Mouse (Mus musculus): ENCODE results near the gene Elp4.

Elp4 gene

GRCm38 (mm10) chr2:105805210-105805609, 99.2 kb downstream of the Elp4 start:
- no peak for DNase-seq (ENCODE audit: low read depth)

- DNase-seq (ENCODE audit: low read depth) = no peak
These were observed 99.9 kb downstream of the Elp4 start for GRCm38 (mm10) chr2:105804506-105804905.

GRCm38 (mm10) chr2:105803427-105803826, 100.9 kb downstream of the Elp4 start:
- no peak for DNase-seq (ENCODE audit: low read depth)

- DNase-seq (ENCODE audit: low read depth) = no peak
These were observed 101.5 kb downstream of the Elp4 start for GRCm38 (mm10) chr2:105802902-105803301.

- no peak for DNase-seq (ENCODE audit: low read depth)
These were observed 102.8 kb downstream of the Elp4 start for GRCm38 (mm10) chr2:105801536-105801935.

- DNase-seq (ENCODE audit: low read depth) = no peak
These were observed 103.7 kb downstream of the Elp4 start for GRCm38 (mm10) chr2:105800694-105801093.

- DNase-seq (ENCODE audit: low read depth) = no peak
These were observed 104.5 kb downstream of the Elp4 start for GRCm38 (mm10) chr2:105799840-105800239.

- no peak for DNase-seq (ENCODE audit: low read depth)
These were observed 106.5 kb downstream of the Elp4 start for GRCm38 (mm10) chr2:105797842-105798241.

GRCm38 (mm10) chr2:105796101-105796500, 108.3 kb downstream of the Elp4 start:
- DNase-seq (ENCODE audit: low read depth) = no peak

GRCm38 (mm10) chr2:105792339-105793120, 111.8 kb downstream of the Elp4 start:
- DNase-seq (ENCODE audit: low read depth) = no peak

GRCm38 (mm10) chr2:105789936-105790335, 114.4 kb downstream of the Elp4 start:
- DNase-seq (ENCODE audit: low read depth) = no peak

- DNase-seq (ENCODE audit: low read depth) = no peak
These were observed 116.6 kb downstream of the Elp4 start for GRCm38 (mm10) chr2:105787726-105788125.

GRCm38 (mm10) chr2:105786986-105787385, 117.4 kb downstream of the Elp4 start:
- no peak for DNase-seq (ENCODE audit: low read depth)

- no peak for DNase-seq (ENCODE audit: low read depth)
These were observed 121.5 kb downstream of the Elp4 start for GRCm38 (mm10) chr2:105782885-105783284.

GRCm38 (mm10) chr2:105780739-105781138, 123.6 kb downstream of the Elp4 start:
- DNase-seq (ENCODE audit: low read depth) = no peak

GRCm38 (mm10) chr2:105779320-105779891, 125.0 kb downstream of the Elp4 start:
- no peak for DNase-seq (ENCODE audit: low read depth)

GRCm38 (mm10) chr2:105771314-105771713, 133.1 kb downstream of the Elp4 start:
- no peak for DNase-seq (ENCODE audit: low read depth)

GRCm38 (mm10) chr2:105769747-105770328, 134.5 kb downstream of the Elp4 start:
- DNase-seq (ENCODE audit: low read depth) = peak; percentile 4

GRCm38 (mm10) chr2:105753512-105753911, 150.9 kb downstream of the Elp4 start:
- no peak for DNase-seq (ENCODE audit: low read depth)

GRCm38 (mm10) chr2:105749111-105749510, 155.3 kb downstream of the Elp4 start:
- DNase-seq (ENCODE audit: low read depth) = no peak

- DNase-seq (ENCODE audit: low read depth) = no peak
These were observed 157.5 kb downstream of the Elp4 start for GRCm38 (mm10) chr2:105746896-105747295.

GRCm38 (mm10) chr2:105736166-105736565, 168.2 kb downstream of the Elp4 start:
- no peak for DNase-seq (ENCODE audit: low read depth)

- no peak for DNase-seq (ENCODE audit: low read depth)
These were observed 173.7 kb downstream of the Elp4 start for GRCm38 (mm10) chr2:105730704-105731103.

All from c-Kit-positive CD71-negative TER-119-negative erythroid progenitor cells, embryonic 14.5 days (primary cell).